Mouse (Mus musculus): Measurements from ENCODE around the gene Pigs.

Gene Pigs

DNA sequence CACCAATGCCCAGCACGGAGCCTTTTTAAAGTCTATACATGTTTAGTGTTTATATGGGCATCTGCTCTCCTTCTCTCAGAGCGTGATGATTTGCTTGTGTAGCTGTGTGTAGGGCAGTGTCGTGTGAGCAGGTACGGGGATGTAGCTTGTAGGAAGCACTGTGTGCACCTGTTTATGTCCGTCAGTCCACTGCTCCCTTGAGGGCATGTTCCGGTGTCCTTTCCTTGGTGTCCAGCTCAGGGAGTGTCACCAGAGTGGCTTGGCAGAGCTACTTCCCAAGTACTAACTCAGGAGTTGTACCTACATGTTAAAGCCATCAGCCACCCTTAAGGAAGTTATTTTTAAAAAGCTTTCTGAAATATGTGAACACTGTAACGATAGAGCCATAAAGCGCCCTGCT lies 8.8 kb downstream of the Pigs start:
- DNase-seq (ENCODE audit: low read depth, low spot score): no peak

DNA sequence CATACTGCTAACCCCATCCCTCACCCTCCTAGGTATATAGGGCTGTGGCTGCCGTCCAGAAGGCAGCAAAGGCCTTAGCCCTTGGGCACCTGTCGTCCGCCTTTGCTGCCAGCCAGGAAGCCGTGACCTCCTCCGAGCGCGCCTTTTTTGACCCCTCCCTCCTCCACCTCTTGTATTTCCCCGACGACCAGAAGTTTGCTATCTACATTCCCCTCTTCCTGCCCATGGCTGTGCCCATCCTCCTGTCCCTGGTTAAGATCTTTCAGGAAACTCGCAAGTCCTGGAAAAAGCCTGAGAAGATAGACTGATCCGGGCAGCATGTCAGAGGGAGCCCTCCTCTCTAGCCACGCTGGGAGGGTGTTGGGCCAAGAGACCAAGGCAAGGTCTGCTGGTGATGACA lies 13.5 kb downstream of the Pigs start:
- DNase-seq (ENCODE audit: low read depth, low spot score): no peak

DNA sequence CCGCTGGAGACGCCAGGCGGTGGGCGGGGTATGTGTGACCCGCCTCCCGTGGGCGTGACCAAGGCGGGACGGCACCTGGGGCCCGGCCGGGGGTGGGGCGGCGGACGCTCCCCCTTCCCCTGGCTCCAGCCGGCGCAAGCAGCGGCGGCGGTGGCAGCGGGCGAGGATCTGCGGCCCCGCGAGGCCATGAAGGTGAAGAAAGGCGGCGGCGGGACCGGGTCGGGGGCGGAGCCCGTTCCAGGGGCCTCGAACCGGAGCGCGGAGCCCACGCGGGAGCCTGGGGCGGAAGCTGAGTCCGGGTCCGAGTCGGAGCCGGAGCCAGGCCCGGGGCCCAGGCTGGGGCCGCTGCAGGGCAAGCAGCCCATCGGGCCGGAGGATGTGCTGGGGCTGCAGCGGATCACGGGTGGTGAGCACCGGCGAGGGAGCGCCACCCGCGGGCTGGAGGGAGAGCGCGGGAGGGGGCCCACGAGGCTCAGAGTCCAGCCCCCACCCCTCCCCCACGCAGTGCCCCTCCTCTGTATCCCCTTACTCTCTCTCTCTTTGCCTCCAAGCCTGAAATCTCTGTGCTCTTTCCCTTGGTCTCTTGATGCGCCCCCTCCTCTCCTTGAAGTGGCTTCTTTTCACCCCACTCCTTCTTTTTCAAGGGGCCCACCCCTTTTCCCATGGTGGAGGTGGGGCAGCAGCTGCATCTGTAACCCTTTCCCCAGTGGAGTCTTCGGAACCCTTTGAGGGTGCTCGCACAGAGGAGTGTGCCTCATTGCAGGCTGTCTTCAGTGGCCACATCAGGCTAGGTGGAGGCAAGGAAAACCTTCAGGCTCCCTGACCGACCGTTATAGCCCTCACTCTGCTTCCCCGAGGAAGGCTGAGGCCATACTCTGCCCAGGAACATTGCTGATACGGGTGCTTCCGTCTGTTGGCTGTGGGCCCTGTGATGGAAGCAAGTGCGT lies 15.4 kb downstream of the Pigs start, which contains the start of gene Unc119:
Unc119 (plus strand) TSS at position 102 of the 947 bp plus-strand sequence.
- DNase-seq (ENCODE audit: low read depth, low spot score): peak; percentile 75

DNA sequence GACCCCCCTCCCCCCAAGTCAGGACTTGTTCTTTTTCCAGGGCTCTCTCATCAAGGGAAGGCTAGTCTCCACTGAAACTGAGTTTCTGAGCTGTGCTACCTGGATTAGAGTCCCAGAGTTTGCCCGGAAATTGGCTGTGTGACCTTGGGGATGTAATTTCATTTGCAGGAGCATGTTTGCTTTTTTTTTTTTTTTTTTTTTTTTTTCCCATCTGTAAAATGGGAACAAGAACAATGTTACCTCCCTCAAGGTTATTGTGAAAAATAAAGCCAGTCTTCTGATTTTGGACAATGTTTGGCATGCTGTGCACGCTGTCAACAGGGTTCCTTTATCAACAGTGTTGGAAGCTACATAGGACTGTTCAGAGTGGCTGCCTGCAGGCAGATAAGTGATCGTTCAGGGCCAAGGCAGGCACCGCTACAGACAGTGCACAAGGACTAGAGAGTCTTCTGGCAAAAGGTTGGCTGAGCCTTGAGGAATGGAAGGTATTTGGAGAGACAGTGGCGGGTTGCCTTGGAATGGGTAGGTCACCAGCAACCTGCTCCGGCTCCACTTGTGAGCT lies 16.2 kb downstream of the Pigs start:
- no peak for DNase-seq (ENCODE audit: low read depth, low spot score)

DNA sequence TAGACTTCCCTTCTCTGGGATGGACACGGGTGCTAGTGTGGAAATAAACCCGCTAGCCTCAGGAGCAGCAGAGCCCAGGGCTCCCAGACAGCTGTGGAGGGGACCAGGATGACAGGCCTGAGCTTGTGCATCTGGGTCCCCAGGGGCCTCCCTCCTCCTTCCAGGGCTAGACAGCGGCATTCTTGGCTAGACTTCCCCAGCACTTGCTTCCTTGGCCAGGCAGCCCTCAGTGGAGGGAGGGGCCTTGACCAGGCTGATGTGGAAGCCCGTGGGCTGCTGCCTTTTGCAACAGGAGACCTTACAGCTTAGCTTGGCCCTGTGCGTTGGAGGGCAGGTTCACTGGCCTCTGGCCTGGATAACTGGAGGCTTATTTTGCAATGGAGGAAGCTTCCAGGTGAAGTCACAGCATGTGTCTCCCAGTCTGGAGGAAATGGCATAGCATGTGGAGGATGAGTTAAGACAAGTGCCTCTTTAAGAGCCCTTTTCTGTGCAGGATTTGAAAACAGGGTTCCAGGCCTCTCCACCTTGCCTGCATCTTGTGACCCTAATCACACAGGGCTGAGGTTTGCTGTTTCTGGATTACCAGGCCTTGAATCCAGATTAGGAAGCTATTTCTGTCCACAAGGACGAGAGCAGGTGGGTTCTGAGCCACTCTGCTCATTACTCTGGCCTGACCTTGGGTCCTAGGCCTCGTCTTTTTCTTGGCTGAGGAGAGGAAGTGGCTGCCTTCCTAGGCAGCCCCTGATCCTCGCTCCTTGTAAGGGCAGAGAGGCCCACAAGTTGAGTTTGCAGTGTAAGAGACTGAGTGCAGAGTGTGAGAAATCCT lies 16.9 kb downstream of the Pigs start:
- DNase-seq (ENCODE audit: low read depth, low spot score): peak; percentile 90

DNA sequence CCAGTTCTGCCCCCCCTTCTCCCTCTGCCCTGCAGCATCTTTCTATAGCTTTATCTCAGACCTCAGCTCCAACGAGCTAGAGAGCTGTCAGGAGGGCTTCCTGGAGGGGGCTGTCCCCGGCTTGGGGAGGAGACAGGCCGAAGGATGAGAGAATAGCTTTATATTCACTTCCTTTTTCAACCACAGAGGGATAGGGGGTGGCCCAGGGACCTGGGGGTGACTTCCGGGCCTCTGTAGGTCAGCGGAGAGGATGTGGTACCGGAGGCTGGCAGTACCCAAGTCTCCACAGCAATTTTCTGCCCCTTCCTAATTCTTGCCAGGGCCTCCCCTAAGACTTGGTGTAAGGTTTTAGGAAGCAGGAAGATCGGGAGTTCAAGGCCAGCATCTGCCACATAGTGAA lies 17.6 kb downstream of the Pigs start:
- DNase-seq (ENCODE audit: low read depth, low spot score): no peak

DNA sequence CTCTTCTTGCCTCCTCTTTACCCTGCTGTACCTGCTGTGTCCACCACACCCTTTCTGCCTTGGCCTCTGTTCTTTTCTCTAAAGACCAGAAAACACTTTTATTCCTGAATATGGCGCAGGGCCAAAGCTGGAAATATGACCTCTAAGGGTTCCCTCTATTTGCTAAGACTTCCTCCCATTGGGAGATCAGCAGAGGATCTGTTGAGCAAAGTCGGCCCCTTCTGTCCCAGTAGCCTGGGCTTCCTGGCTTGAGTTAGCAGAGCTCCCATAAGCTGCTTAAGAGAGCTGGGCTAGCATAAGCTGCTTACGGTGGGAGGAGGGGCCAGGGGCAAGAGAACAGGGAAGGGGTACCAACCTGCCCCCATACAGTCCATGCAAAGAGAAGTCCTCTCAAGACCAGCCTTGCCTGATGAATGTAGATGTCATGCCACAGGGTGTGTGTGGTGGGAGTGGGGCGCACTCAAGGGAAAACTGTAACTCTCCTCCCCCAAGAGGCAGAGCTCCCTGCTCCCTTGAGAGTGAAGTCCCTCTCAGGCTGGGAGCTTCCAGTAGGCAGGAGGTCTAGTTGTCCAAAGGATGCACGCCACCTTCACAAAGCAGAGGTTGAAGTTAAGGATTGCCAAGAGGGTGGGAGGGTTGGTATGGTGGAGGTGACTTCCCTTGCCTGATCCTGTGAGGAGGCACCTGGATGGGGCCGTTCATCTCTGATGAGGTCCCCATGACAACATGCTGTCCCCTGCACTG lies 18.3 kb downstream of the Pigs start:
- peak; percentile 94 for DNase-seq (ENCODE audit: low read depth, low spot score)

DNA sequence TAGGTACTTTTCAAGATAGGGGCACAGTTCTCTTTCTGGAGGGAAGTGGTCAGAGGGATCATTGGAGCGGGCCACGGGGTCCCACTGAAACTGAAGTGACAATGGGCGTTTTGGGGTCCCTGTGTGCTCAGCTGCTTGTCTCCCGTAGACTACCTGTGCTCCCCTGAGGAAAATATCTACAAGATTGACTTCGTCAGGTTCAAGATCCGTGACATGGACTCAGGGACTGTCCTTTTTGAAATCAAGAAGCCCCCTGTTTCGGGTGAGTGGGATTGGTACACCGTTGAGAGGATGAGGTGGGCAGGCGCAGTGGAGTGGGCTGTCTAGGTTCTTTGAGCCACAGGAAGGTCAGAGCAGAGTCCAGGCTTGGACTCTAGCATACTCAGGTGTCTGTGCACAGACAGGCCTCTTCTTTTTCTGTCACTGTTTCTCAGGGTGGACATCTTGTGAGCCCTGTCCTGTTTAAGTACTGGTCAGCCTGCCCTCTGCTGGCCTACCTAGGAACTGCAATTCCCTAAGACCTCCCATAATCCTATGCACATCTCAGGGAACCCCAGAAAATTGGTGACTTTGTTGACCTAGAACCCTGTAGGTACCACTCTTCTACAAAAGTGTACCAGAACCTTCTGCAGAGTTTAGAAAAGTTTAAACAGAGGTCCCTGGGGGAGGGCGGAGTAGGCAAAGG lies 19.0 kb downstream of the Pigs start:
- DNase-seq (ENCODE audit: low read depth, low spot score): peak; percentile 81

DNA sequence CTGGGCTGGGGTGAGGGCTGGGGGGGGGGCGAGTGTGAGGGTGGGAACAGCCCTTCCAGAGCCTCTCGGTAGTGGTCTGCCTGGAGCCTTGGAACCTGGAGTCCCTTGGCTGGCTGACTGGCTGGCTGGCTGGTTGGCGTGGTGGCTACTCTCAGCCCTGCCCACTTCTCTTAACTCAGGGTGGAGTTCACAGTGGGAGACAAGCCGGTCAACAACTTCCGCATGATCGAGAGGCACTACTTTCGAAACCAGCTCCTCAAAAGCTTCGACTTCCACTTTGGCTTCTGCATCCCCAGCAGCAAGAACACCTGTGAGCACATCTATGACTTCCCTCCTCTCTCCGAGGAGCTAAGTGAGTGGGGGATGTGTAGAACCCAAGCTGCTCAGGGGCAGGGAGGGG lies 19.7 kb downstream of the Pigs start:
- DNase-seq (ENCODE audit: low read depth, low spot score): no peak

DNA sequence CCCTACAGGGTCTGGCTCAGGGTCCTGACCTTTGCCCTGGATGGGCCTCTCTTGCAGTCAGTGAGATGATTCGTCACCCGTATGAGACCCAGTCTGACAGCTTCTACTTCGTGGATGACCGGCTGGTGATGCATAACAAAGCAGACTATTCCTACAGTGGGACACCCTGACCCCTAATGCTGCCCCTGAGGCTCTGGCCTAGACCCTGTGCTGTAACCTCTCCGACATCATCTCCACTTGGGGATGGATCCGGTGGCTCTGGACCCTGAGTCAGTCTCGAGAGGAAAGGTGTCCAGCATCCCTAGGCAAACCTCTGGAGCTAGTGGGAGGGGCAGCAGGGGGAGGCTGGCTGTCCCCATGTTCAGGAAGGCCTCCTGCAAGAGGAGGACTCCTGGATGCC lies 20.3 kb downstream of the Pigs start:
- no peak for DNase-seq (ENCODE audit: low read depth, low spot score)

DNA sequence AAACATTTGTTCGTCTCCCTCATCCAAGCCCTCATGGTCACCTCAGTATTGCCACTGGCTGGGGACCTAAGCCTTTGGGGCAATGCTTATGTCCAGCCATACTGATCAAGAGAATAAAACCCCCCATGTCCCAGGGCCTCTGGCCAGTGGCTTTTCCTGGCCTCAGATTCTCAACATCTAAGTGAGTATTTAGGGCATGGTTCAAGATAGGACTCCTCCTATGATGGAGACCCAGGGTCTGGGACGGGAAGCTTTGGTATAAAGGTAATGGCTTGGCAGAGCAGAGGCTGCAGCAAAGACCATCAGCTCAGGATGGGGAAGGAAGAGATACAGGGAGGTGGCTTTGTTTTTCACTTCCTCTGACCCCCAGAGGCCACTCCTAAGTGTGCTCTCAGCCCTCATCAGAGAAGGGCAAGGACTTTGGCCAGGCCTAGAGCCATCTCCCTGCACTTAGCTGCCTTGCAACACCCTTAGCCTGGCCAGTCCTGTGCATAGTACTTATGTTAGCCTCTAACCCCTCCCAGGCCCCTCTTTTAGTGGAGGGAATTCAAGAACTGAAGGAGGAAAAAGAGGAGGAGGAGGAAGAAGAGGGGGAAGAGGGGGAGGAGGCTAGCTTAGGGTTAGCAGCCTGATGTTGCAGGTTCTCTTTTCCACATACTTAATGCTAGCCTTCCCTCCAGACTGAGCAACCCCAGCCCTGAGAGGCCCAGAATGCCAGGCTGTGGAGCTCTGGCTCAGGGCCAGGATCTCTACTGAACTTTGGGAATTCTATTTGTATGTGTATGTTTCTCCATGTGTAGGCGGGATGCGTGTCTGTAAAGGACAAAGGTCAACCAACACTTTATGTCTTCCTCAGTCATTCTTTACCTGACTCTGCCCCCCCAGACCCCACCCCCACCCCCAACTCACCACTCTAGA lies 21.5 kb downstream of the Pigs start:
- no peak for DNase-seq (ENCODE audit: low read depth, low spot score)

DNA sequence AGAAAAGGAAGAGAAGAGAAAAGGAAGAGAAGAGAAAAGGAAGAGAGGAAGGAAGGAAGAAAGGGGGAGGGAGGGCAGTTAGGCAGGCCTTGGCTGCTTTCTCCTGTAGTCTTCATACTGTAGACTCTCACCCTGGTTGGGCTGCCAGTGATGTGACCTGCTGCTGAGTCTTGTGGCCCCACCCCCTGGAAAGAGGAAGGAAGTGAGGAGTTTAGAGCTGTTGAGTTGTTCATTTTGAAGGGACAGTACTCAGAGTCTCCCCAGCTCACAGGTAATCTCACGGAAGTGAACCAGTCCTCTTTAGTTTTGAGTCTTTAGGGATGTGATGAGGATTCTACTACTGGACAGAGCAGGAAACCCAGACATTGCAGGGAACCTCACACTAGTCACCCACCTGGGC lies 24.9 kb downstream of the Pigs start:
- DNase-seq (ENCODE audit: low read depth, low spot score): no peak

DNA sequence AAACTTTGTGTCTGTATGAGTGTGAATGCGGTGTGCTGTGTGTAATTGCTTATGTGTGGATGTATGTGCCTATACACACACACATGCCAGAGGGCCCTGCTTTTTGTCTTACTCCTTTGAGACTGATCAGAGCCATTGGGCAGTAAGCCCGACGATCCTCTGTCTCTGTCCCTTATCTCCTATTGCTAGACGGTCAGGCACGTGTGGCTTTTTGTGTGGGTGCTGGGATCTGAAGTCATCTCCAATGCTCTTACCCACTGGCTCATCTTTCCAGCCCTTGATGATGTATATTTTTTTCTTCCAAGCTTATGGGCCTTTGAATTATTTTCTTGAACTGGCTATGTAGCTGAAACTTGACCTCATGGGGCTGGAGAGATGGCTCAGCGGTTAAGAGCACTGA lies 26.7 kb downstream of the Pigs start:
- no peak for DNase-seq (ENCODE audit: low read depth, low spot score)

DNA sequence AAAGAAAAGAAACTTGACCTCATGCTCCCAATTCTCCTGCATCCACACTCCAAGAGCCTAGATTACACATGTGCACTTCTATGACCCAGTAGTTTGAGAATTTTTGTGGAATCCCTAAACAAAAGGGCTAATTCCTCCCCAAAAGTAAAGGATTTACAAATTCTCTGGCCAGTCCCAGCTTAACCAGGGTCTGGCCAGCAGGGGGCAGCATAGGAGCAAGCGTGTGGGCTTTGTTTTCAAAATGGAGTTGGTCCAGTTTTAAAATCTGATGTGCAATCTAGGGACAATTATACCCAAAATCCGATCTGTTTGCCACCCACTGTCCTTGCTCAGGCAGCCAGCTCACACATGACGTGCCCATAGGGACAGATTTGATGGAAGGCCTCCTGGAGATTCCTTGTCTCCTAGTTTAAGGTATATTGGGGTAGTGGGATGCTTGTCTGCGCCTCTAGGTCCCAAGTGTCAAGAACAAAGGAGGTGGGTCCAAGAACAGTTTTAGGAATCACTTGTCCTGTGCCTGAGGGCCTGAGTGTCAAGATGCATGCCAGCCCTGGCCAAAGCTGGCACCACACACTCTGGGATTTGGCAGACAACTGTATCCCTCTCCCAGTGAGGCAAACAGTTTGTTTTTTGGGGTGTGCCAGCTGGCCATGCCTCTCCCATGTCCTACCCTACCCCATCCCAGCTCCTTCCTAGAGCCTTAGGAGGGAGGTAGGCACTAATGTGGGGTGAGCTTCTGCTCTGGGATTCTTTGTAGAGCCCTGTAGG lies 27.4 kb downstream of the Pigs start:
- DNase-seq (ENCODE audit: low read depth, low spot score): no peak

DNA sequence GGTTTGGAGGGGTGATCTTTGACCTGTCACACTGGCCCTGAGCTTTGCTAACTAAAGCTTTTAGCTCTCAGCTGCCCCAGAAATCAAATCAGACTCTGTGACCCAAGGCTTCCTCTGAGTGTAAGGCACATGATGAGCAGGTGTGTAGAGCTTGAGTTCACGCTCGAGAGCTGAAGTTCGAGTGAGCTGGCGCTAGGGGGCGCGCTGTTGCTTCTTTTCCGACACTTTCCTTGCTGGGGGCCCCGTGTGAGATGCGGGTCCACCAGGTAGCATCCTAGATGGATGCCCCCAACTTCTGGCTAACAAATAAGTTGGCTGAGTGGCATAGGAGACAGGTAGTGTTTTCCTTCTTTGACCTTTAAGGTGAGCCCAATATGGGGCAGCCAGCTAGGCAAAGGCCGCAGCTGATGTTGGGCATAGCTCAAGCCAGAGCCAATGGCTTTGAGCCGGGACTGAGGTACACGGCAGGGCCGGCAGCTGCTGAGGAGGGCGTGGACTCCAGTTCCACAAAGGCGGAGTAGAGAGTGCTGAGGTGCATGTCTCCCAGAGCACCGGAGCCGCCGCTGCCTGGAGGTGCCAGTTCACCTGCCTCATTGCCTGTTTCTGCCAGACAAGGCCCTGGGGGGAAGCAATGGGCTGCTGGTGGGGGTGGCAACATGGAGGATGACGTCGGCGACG lies 30.3 kb downstream of the Pigs start:
- no peak for DNase-seq (ENCODE audit: low read depth, low spot score)

DNA sequence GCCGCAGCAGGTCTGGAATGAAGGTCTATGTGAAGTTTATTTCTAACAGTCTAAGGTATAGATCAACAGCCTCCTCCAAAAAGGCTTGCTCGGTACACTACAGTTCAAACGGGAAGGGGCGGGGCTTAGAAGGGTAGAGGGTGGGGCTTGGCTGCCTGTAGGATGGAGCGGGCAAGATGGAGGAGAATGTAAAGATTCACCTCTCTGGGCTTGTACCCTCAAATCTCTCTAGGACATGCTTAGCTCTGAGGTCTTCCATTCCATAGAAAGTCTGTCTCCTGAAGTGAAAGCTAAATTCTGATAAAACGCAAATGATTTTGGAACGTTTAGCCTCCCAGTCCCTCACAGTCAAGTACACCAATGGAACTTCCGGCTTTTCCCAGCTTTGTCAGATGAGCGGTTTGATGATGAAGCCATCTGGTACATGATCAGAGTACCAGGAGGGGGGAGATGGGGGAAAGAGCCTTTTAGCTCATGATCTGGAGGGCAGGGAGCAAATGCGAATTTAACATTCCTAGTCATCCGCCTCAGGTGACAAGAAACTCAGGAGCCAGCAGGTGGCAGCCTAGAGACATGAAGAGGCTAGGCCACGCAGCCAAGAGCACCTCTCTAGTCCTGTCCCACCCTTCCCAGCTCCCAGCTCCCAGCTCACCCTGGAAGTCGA lies 32.0 kb downstream of the Pigs start:
- peak; percentile 72 for DNase-seq (ENCODE audit: low read depth, low spot score)

DNA sequence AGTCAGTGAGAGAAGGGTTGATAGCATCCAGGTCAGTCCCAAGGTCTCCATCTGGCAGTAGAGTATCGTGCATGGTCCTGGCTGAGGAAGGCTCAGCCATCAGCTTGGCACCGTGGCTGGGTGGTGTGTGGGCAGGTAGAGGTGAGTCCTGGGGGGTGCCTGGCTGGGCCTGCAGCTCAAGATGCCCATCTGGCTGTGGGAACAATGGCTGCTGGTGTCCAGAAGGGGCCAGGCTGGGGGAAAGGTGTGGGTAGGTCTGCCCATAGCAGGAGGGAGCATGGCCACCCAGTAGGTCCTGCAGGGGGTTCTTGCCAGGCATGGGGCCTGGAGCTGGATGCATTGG lies 32.5 kb downstream of the Pigs start:
- no peak for DNase-seq (ENCODE audit: low read depth, low spot score)

DNA sequence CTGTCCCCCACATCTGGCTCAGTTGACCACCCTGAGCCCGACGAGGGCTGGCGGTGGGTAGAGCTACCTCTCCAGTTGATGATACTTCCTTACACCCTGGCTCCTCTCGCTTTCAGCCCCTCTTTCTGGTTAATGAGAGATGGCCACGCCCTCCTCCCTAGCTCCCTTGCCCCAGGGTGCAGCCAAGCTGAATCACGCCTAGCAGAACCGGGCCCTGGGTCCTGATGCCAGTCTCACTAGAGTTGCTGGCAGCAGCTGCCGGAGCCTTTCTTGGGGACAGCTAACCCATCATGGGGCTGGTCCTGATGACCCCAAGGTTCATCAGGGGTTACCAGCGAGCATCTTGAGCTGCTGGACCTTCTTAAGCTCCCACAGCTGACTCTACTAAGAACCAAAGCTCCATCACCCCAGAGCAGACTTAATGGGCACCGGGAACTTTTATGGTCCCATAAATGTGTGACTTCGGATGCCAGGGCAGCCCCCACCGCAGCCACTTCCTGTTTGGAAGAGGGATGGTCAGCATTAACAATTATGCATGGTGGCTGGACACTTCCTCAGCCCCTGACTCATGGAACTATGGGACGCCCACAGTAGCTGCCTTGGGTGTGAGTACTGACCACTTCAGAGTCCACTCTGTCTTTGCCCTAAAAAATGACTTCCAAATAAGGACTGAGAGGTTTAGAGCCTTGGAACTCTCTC lies 35.2 kb downstream of the Pigs start:
- no peak for DNase-seq (ENCODE audit: low read depth, low spot score)

Measured in retina, adult 2 months (tissue).